Mouse (Mus musculus) neural tube, embryonic 12.5 days (tissue): ENCODE data around the gene Cd80. TPM values are rescaled to one million over a fixed set of nuclear protein-coding genes. Genes with fewer than 3 reads are reported as not detected.
A peak's percentile ranks its signal among the peaks of the same experiment; 100 is the strongest.
"Not testable (repeated sequence)": the region's sequence is repeated elsewhere in the genome, so short reads cannot be mapped to it uniquely, and the experiment has no call there.

Experiments used
- ATAC-seq: fragments of 200-750 bp; cut with Nextera tagmentation; 2 replicates; pipeline ENCODE4 v1.8.0; 2017; ENCODE audit warnings: low read depth, mild to moderate bottlenecking, moderate TSS enrichment, moderate library complexity; ENCODE audit not compliant: low FRiP score
- H3K27ac ChIP-seq: fragments of 300-500 bp; sonication (generic); 2 replicates; pipeline ENCODE4 v1.5.1; 2016
- H3K27me3 ChIP-seq: fragments of 300-500 bp; sonication (generic); replicated peaks from 2 replicates; pipeline ENCODE4 v1.6.1; 2016; ENCODE audit warnings: mild to moderate bottlenecking
- H3K36me3 ChIP-seq: fragments of 300-500 bp; sonication (generic); 2 replicates; pipeline ENCODE4 v1.6.1; 2016; ENCODE audit warnings: mild to moderate bottlenecking
- H3K4me1 ChIP-seq: fragments of 300-500 bp; sonication (generic); 2 replicates; pipeline ENCODE4 v1.6.1; 2016
- H3K4me2 ChIP-seq: fragments of 300-500 bp; sonication (generic); replicated peaks from 2 replicates; pipeline ENCODE4 v1.6.1; 2016; ENCODE audit warnings: mild to moderate bottlenecking
- H3K4me3 ChIP-seq: fragments of 300-500 bp; sonication (generic); 2 replicates; pipeline ENCODE4 v1.5.1; 2016
- H3K9ac ChIP-seq: fragments of 300-500 bp; sonication (generic); 2 replicates; pipeline ENCODE4 v1.6.1; 2016; ENCODE audit warnings: mild to moderate bottlenecking
- H3K9me3 ChIP-seq: fragments of 300-500 bp; sonication (generic); 2 replicates; pipeline ENCODE4 v1.6.1; 2016; ENCODE audit warnings: mild to moderate bottlenecking
- WGBS: fragments of 180-500 bp; shearing (Covaris S2); methylation state at CpG from one replicate; pipeline ENCODE4 v1.1.7; 2016; 5-methylcytosine and 5-hydroxymethylcytosine counted together
- polyA plus RNA-seq: library from polyadenylated mRNA; unstranded; fragments of >200 nt; fragmentation: Nextera tagmentation; extraction: Ambion mirVana; gene quantifications from 2 replicates; pipeline ENCODE4 v1.2.1, GENCODE M21; 2016

Cd80 gene
- polyA plus RNA-seq, 1 experiment from 2014 or later: 0.87 TPM

DNA sequence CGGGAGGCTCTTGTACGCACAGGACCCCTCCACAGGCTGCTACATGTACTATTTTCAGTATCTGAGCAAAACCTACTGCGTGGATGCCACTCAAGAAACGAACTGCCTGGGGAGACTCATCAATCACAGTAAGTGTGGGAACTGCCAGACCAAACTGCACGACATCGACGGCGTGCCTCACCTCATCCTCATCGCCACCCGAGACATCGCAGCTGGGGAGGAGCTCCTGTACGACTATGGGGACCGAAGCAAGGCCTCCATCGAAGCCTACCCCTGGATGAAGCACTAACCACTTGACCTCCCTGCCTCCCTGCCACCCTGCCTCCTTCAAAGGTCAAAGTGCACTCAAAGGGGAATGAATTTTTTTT lies 21.9 kb downstream of the Cd80 start:
- Histone ChIP-seq H3K4me1 (peaks cover 13% of the 10 kb centered on the region), H3K4me3 (peak overlapping the region; percentile 34), H3K4me2 (peak overlapping the region; percentile 65)
- not testable (repeated sequence) for H3K27me3 ChIP-seq, ATAC-seq, H3K36me3 ChIP-seq, H3K9me3 ChIP-seq, H3K9ac ChIP-seq, H3K27ac ChIP-seq
- 34% methylated on average over 14 of the region's 14 CpGs for WGBS

DNA sequence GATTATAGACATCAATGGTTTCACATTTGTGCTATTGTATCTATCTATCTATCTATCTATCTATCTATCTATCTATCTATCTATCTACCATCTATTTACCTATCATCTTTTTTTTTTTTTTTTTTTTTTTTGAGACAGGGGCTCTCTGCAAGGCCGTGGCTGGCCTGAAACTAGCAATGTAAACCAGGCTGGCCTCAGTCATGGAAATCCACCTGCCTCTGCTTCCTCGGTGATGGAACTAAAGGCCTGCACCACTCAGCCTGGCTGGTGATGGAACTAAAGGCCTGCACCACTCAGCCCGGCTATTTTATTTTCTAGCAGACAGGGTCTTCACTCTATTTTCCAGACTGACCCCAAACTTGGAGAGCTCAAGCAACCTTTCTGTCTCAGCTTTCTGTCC lies 22.9 kb downstream of the Cd80 start:
- 88% methylated on average over 3 of the region's 3 CpGs for WGBS
- Histone ChIP-seq H3K36me3 (no peaks in the 10 kb centered on the region), H3K9me3 (no peaks in the 10 kb centered on the region), H3K4me1 (peaks cover 15% of the 10 kb centered on the region), H3K27ac (no peak overlapping the region), H3K27me3 (peaks cover 3% of the 10 kb centered on the region; the same call in 1 of the 2 replicates), H3K9ac (no peak overlapping the region), H3K4me2 (no peak overlapping the region), H3K4me3 (no peak overlapping the region)
- no peak for ATAC-seq

DNA sequence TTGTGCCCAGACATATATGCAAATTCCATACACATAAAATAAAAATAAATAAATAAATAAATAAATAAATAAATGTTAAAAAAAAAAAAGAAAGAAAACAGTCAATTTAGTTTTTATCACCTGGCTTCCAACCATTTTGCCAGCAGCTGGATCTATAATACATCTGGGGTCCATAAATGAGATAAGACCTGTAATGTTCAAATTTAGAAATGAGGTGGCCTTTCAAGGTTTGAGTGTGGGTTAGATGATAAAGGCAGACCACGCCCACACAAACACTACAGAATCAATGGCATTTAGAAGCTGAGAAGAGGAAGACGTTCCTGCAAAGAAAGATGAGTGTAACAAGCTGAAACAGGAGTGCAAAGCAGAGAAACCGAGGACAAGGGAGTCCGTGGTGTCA lies 26.0 kb downstream of the Cd80 start:
- H3K4me2 ChIP-seq: no peak overlapping the region
- no peaks in the 10 kb centered on the region for H3K9me3 ChIP-seq
- 83% methylated on average over 4 of the region's 4 CpGs for WGBS
- no peaks in the 10 kb centered on the region for H3K36me3 ChIP-seq
- H3K9ac ChIP-seq: no peak overlapping the region
- H3K27me3 ChIP-seq: peaks cover 11% of the 10 kb centered on the region; the same call in 1 of the 2 replicates
- ATAC-seq: no peak
- H3K4me1 ChIP-seq: peaks cover 16% of the 10 kb centered on the region
- H3K4me3 ChIP-seq: no peak overlapping the region
- H3K27ac ChIP-seq: no peak overlapping the region

DNA sequence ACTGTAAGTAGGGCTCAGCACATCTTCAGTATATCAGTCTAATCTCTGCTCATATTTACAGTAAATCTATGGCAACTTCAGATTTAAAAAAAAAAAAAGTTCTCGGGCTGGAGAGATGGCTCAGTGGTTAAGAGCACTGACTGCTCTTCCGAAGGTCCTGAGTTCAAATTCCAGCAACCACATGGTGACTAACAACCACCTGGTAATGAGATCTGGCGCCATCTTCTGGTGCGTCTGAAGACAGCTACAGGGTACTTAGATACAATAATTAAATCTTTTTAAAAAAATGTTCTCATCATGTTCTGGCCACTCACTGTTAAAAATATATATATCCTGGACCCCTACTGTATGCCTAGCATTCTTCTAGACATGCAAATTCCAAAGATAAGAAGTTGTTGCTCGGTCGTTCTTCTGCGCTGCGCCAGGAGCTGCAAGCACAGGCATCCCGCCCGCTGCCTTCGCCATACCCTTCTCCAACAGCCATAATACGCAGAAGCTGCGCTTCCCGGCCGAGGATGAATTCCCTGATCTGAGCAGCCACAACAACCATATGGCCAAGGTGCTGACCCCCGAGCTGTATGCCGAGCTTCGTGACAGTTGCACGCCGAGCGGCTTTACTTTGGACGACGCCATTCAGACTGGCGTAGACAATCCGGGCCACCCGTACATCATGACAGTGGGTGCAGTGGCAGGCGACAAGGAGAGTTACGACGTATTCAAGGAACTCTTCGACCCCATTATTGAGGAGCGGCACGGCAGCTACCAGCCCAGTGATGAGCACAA lies 27.6 kb downstream of the Cd80 start:
- Histone ChIP-seq H3K9ac (peak overlapping the region; percentile 42; the same call in 1 of the 2 replicates), H3K4me3 (peak overlapping the region; percentile 27), H3K9me3 (no peaks in the 10 kb centered on the region), H3K27me3 (peaks cover 11% of the 10 kb centered on the region; the same call in 1 of the 2 replicates), H3K27ac (no peak overlapping the region), H3K4me2 (peak overlapping the region; percentile 62), H3K36me3 (no peaks in the 10 kb centered on the region), H3K4me1 (peaks cover 5% of the 10 kb centered on the region; the same call in 1 of the 2 replicates)
- ATAC-seq: peak; percentile 29; the same call in 1 of the 2 replicates
- WGBS: 20% methylated on average over 32 of the region's 32 CpGs

DNA sequence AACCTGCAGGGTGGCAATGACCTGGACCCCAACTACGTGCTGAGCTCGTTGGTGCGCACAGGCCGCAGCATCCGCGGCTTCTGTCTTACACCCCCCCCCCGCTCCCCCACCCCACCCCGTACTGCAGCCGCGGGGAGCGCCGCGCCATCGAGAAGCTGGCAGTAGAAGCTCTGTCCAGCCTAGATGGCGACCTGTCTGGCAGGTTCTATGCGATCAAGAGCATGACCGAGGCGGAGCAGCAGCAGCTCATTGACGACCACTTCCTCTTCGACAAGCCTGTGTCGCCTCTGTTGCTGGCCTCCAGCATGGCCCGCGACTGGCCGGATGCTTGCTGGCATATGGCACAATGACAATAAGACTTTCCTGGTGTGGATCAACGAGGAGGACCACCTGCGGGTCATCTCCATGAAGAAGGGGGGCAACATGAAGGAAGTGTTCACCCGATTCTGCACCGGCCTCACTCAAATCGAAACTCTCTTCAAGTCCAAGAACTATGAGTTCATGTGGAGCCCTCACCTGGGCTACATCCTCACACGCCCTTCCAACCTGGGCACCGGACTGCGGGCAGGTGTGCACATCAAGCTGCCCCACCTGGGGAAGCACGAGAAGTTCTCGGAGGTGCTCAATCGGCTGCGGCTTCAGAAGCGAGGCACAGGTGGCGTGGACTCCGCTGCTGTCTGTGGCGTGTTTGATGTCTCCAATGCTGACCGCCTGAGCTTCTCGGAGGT lies 28.4 kb downstream of the Cd80 start:
- WGBS: 35% methylated on average over 42 of the region's 42 CpGs
- H3K4me2 ChIP-seq: peak overlapping the region; percentile 62
- peak overlapping the region; percentile 27 for H3K4me3 ChIP-seq
- H3K27me3 ChIP-seq: peaks cover 11% of the 10 kb centered on the region; the same call in 1 of the 2 replicates
- ATAC-seq: 0 out of 2 replicates have a peak, but pooled peaks have one; percentile 25
- H3K27ac ChIP-seq: no peak overlapping the region
- no peaks in the 10 kb centered on the region for H3K36me3 ChIP-seq
- H3K4me1 ChIP-seq: peaks cover 5% of the 10 kb centered on the region; the same call in 1 of the 2 replicates
- H3K9ac ChIP-seq: peak overlapping the region; percentile 42; the same call in 1 of the 2 replicates
- H3K9me3 ChIP-seq: no peaks in the 10 kb centered on the region

DNA sequence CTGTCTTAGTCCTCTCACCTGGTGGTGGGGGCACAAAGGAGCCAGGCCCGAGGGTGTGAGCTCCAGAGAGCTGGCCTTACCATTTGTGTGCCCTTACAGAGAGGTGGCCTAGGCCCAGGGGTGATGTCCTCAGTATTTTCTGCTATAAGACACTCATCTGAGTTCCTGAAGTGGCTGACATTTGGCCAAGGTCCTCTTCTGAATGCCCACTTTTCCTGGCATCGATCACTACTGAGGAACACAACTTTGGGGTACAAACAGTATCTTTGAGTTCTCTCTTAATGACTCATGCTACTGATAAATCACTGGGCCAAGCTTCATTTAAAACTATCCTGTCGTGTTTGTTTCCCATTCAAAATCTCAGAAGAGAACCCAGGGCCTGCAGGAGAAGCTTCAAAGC lies 37.2 kb downstream of the Cd80 start:
- Histone ChIP-seq H3K4me3 (no peak overlapping the region), H3K9me3 (no peaks in the 10 kb centered on the region), H3K27me3 (no peaks in the 10 kb centered on the region), H3K9ac (no peak overlapping the region), H3K4me1 (no peaks in the 10 kb centered on the region), H3K36me3 (peaks cover 10% of the 10 kb centered on the region), H3K4me2 (no peak overlapping the region), H3K27ac (no peak overlapping the region)
- ATAC-seq: no peak
- WGBS: 85% methylated on average over 3 of the region's 3 CpGs

DNA sequence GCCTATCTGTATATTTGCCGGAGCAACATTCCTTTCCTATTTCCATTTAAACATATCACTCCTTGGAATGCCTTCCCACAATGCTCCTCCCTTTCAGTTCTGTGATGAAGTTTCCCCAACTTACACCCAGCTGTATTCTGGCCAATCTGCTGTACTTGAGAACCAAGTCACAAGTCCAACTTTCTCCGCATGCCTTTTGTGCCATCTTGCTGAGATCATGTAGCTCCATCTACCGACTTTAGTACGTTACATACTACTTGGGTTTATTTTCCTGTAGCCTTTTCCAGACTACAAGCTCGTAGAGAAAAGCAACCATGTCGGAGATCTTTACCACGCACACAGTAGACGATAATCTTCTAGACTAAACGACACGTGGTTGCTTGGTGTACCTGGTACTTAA lies 38.5 kb downstream of the Cd80 start:
- Histone ChIP-seq H3K4me2 (no peak overlapping the region), H3K9me3 (no peaks in the 10 kb centered on the region)
- no peak for ATAC-seq

DNA sequence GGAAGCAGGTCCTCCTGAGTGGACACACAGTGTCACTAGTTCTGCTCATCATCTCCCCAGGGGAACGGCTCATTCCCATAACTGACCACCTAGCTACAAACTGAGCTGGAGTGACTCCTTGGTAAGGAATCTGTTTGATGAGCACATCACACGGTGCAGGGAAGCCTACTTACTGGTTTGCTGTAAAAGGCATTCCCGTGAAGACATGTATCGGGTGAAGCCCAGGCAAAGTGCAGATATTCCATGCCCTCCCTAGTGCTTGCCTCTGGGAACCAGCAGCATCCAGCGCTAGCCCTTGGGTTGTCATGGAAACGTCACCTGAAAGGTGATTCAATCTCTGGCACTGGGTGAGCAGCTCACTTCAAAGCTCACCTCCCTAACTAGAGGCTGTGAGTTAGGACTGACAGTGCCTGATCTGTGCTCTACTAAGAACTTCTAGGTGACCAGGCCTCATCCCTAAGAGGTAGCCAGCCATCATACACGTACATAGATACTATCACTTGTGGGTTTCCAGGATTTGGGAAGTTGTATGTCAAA lies 41.3 kb downstream of the Cd80 start:
- H3K9ac ChIP-seq: no peak overlapping the region
- H3K9me3 ChIP-seq: no peaks in the 10 kb centered on the region
- H3K4me2 ChIP-seq: no peak overlapping the region
- 78% methylated on average over 7 of the region's 7 CpGs for WGBS
- H3K27me3 ChIP-seq: no peaks in the 10 kb centered on the region
- ATAC-seq: no peak
- no peak overlapping the region for H3K4me3 ChIP-seq
- H3K27ac ChIP-seq: no peak overlapping the region
- peaks cover 29% of the 10 kb centered on the region for H3K36me3 ChIP-seq
- H3K4me1 ChIP-seq: no peaks in the 10 kb centered on the region

More for the DNA sequence above, 38.5 kb downstream of the Cd80 start:
- WGBS: 89% methylated on average over 10 of the region's 10 CpGs
- no peak overlapping the region for H3K4me3 ChIP-seq
- no peak overlapping the region for H3K27ac ChIP-seq
- H3K36me3 ChIP-seq: peaks cover 20% of the 10 kb centered on the region
- H3K27me3 ChIP-seq: no peaks in the 10 kb centered on the region
- no peaks in the 10 kb centered on the region for H3K4me1 ChIP-seq
- no peak overlapping the region for H3K9ac ChIP-seq

DNA sequence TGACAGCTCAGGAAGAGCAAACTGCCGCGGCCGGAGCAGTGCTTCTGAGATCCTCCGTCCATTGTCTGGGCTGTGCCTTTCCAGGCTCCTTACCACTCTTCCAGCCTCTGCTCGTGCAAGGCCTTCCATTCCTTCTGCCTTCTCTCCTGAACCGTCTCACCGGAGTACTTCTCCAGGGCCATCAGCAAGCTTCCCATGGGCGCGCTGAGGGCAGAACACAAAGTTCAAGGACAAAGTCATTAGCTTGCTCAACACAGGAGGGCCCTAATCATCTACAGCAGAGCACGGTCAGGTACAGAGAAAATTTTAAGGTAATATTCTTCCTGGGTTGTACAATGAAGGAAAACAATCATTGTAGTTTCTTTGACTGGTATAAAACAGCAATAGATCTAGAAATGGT lies 47.1 kb downstream of the Cd80 start:
- H3K36me3 ChIP-seq: peaks cover 54% of the 10 kb centered on the region
- H3K27ac ChIP-seq: no peak overlapping the region
- H3K9me3 ChIP-seq: no peaks in the 10 kb centered on the region
- H3K4me2 ChIP-seq: no peak overlapping the region
- no peak for ATAC-seq
- no peak overlapping the region for H3K9ac ChIP-seq
- WGBS: 96% methylated on average over 10 of the region's 10 CpGs
- H3K4me3 ChIP-seq: no peak overlapping the region
- no peaks in the 10 kb centered on the region for H3K4me1 ChIP-seq
- no peaks in the 10 kb centered on the region for H3K27me3 ChIP-seq

DNA sequence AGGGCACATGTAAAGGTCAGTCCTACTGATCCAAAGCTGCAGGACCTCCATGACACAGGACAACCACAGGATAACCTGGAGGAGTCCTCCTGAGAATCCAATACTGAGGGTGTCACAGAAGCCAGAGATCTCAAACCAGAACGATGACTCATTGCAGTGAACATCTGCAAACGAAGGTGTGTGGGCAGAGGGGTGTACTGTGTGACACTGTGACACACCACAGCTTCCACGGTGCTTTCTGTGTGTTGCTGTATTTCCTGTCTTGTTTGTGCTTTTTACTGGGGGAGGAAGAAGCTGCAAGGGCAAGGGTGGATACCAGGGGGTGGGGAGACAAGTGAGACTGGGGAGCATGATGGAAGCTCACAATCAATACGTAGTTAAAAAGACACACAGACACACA lies 48.2 kb downstream of the Cd80 start:
- H3K4me2 ChIP-seq: no peak overlapping the region
- H3K9me3 ChIP-seq: no peaks in the 10 kb centered on the region
- no peak overlapping the region for H3K4me3 ChIP-seq
- H3K4me1 ChIP-seq: no peaks in the 10 kb centered on the region
- H3K36me3 ChIP-seq: peaks cover 56% of the 10 kb centered on the region
- no peak overlapping the region for H3K27ac ChIP-seq
- no peaks in the 10 kb centered on the region for H3K27me3 ChIP-seq
- WGBS: 98% methylated on average over 4 of the region's 4 CpGs
- no peak overlapping the region for H3K9ac ChIP-seq
- ATAC-seq: no peak

DNA sequence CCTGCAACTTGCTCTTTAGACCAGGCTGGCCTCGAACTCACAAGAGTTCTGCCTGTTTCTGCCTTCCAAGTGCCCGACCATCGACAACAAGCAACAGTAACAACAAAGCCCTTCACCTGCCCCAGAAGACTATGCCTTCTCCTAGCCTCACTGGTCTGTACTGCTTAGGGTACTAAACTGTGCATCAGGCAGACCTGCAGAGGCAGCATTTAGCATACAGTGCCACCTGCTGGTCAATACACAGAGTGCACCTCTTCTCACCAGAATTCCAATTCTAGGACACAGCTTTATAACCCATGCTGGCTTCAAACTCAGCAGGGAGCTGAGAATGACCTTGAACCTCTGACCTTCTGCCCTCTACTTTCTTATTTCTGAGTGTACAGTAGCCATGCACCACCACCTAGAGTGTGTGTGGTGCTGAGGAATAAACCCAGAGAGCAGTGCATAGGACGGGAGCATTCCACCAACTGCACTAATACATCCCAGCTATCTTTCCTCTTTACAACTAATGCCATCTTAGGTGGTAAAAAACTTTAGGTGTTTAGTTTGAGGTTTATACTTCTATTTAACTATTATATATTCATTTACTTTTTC lies 50.8 kb downstream of the Cd80 start:
- Histone ChIP-seq H3K4me1 (no peaks in the 10 kb centered on the region), H3K9me3 (no peaks in the 10 kb centered on the region), H3K27ac (no peak overlapping the region), H3K9ac (no peak overlapping the region), H3K27me3 (no peaks in the 10 kb centered on the region), H3K36me3 (peaks cover 58% of the 10 kb centered on the region), H3K4me3 (no peak overlapping the region), H3K4me2 (no peak overlapping the region)
- 72% methylated on average over 4 of the region's 4 CpGs for WGBS
- ATAC-seq: peak; percentile 76; the same call in 1 of the 2 replicates

DNA sequence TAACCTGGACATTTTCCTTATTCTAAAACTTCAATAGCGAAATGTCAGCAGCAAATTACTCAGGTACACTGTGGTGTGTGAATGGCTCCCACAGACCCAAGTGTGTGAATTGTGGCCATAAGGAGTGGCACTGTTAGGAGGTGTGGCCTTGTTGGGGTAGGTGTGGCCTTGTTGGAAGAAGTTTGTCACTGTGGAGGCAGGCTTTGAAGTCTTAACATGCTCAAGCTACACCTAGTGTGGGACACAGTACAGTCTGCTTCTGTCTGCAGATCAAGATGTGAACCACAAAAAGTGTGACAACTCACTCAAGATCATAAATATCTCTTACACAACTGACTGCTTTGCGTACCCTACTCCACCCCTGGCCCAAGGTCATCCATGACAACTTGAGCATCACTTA lies 55.5 kb downstream of the Cd80 start:
- Histone ChIP-seq H3K27ac (no peak overlapping the region), H3K27me3 (no peaks in the 10 kb centered on the region), H3K9ac (no peak overlapping the region), H3K36me3 (peaks cover 63% of the 10 kb centered on the region), H3K4me2 (no peak overlapping the region), H3K9me3 (no peaks in the 10 kb centered on the region), H3K4me3 (no peak overlapping the region), H3K4me1 (no peaks in the 10 kb centered on the region)
- 95% methylated on average over 2 of the region's 2 CpGs for WGBS
- ATAC-seq: no peak
